Mouse (Mus musculus): ENCODE measurements around the gene Ttll5.

Ttll5 gene

DNA sequence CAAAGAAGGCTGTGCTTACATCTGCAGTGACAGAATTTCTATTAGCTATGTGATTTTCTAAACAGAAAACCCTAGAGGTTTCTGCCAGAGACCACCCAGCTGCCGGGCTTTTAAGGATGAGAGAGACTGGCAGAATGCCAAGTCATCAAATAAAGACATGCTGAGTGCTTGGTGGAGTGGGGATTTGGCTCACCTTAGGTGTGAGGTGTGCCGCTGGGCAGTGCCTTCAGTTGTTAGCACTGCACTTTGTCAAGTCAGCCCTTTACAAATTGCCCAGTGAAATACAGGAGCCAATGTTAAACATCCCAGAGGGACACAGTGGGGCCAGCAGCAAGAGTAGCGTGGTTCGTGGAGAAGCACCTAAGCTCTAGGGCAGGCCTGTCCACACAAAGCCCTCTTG is 65.6 kb downstream of the Ttll5 start:
- in situ Hi-C loops (cut with MboI; ENCODE audit: low pct_unique_long_range_greater_than_20kb in 1 of 2, low sequenced_read_pairs in 2 of 2, unreplicated experiment in 1 of 2): no loop called here

DNA sequence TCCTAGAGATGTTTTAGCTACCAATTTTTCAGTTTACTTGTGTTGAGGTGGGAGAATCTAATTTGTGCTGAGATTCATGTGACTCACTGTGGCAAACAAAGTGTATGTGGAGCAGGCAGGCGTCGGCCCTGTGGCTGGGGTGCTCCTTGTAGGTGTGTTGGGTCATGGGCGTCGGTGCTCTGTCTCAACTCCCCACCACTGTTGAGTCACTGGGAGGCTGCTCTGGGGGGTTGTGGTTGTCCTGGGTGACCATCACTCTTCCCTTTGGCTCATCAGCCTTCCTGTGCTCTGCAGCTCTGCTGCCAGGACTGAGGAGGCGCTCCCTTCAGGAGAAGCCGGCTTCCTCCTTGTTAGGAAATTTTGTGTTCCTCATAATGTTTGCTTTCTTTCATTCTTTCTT is 79.5 kb downstream of the Ttll5 start:
- in situ Hi-C loops (cut with MboI; ENCODE audit: low pct_unique_long_range_greater_than_20kb in 1 of 2, low sequenced_read_pairs in 2 of 2, unreplicated experiment in 1 of 2): no loop called here

DNA sequence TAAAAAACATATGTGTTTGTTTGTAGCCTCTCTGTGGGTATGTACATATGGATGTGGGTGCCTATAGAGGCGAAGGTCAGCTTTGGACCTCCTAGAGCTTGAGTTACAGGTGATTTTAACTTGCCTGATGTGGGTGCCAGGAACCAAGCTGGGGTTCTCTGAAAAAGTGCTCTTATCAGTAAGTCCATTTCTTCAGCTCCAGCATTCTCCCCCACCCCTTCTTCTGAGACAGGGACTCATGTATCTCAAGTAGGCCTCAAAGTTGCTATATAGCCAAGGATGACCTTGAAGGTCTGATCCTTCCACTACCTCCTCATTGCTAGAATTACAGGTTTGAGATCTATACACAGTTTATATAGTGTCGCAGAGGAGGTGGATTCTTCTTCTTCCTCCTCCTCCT is 81.2 kb downstream of the Ttll5 start:
- in situ Hi-C loops (cut with MboI; ENCODE audit: low pct_unique_long_range_greater_than_20kb in 1 of 2, low sequenced_read_pairs in 2 of 2, unreplicated experiment in 1 of 2): no loop called here

- in situ Hi-C loops (cut with MboI; ENCODE audit: low pct_unique_long_range_greater_than_20kb in 1 of 2, low sequenced_read_pairs in 2 of 2, unreplicated experiment in 1 of 2): no loop called here
Measured at GRCm38 (mm10) chr12:85907896-85908295, 83.4 kb downstream of the Ttll5 start.

GRCm38 (mm10) chr12:85910811-85911210 is 86.4 kb downstream of the Ttll5 start:
- in situ Hi-C loops (cut with MboI; ENCODE audit: low pct_unique_long_range_greater_than_20kb in 1 of 2, low sequenced_read_pairs in 2 of 2, unreplicated experiment in 1 of 2): no loop called here

GRCm38 (mm10) chr12:85912712-85913504 is 88.4 kb downstream of the Ttll5 start:
- in situ Hi-C loops (cut with MboI; ENCODE audit: low pct_unique_long_range_greater_than_20kb in 1 of 2, low sequenced_read_pairs in 2 of 2, unreplicated experiment in 1 of 2): no loop called here

DNA sequence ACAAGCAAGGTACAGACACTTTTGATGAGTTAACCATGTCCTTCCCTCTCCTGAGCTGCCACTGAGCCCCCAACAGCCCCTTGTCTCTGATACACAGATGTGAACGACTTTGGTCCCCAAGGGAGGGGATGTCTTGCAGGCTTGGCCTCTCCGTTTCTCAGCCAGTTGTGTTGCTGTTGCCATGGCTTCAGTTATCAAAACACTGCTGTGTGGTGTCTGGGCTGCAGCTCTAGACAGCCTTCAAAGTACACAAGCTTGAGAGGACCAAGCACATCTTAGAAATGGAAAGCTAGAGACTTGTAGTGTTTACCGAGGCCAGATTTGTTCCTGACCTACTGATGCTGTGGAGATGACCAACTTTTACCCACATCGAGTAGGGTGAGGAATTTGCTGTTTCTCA is 102.4 kb downstream of the Ttll5 start:
- in situ Hi-C loops (cut with MboI; ENCODE audit: low pct_unique_long_range_greater_than_20kb in 1 of 2, low sequenced_read_pairs in 2 of 2, unreplicated experiment in 1 of 2): no loop called here

- in situ Hi-C loops (cut with MboI; ENCODE audit: low pct_unique_long_range_greater_than_20kb in 1 of 2, low sequenced_read_pairs in 2 of 2, unreplicated experiment in 1 of 2): no loop called here
Measured at GRCm38 (mm10) chr12:85928513-85928912, 104.1 kb downstream of the Ttll5 start.

DNA sequence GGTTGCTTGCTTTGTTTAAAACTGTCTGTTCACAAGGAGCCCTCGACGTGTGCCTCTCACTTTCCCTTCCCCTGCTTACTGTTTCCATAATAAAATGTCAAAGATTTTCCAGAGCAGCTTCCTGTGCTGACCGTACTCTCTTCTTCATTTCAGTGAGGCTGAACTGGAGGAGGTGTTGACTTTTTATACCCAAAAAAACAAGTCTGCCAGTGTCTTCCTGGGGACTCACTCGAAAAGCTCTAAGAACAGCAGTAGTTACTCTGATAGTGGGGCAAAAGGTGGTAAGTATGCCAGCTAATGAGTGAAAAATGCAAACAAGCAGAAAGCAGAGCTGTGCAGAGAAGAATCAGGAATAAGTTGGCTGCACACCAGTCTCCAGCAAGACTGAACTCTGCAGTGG is 105.3 kb downstream of the Ttll5 start:
- in situ Hi-C loops (cut with MboI; ENCODE audit: low pct_unique_long_range_greater_than_20kb in 1 of 2, low sequenced_read_pairs in 2 of 2, unreplicated experiment in 1 of 2): no loop called here

DNA sequence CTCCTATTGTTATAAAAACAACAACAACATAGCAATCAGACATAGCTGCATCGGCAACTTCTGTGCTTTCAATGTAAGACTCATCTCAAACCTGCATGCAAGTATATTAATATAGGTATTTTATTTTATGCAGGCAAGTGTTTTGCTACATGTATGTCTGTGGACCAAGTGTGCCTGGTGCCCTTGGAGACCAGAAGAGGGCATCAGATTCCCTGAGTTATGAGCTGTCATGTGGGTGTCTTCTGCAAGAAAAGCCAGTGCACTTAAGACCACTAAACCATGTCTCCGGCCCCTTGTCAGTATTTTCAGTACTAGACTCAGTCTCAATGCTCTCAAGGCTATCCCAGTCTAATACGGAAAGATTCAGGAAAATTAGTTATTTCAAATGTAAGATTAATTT is 106.3 kb downstream of the Ttll5 start:
- in situ Hi-C loops (cut with MboI; ENCODE audit: low pct_unique_long_range_greater_than_20kb in 1 of 2, low sequenced_read_pairs in 2 of 2, unreplicated experiment in 1 of 2): no loop called here

DNA sequence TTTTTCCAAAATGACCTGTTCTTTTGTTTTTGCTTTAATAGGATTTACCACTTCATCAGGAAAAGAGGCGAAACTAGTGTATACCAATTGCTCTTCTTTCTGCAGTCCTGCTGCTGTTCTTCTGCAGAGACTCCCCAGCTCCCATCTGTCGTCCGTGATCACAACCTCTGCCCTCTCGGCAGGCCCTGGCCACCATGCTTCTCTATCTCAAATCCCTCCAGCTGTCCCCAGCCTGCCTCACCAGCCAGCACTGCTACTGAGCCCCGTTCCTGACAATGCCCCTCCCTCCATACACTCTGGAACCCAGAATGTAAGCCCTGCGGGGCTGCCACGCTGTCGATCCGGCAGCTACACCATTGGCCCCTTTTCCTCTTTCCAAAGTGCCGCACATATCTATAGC is 108.8 kb downstream of the Ttll5 start:
- in situ Hi-C loops (cut with MboI; ENCODE audit: low pct_unique_long_range_greater_than_20kb in 1 of 2, low sequenced_read_pairs in 2 of 2, unreplicated experiment in 1 of 2): no loop called here

DNA sequence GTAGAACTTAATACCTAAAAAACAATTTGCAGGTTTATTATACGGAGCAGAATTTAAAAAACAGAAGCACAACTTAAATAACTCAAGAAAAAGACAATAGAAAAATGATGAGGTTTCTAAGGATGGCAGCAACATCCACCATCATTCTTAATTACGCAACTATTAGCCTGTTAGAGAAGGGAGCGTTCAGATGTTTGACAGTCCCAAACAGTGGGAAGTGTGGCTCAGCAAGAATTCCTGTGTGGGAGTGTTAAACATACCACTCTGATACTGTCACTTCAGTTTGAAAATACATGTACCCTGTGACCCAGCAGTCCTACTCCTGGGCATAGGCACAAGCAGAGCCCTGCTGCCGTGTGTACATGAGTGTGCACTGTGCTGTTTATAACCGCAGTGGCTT is 112.9 kb downstream of the Ttll5 start:
- in situ Hi-C loops (cut with MboI; ENCODE audit: low pct_unique_long_range_greater_than_20kb in 1 of 2, low sequenced_read_pairs in 2 of 2, unreplicated experiment in 1 of 2): no loop called here

- in situ Hi-C loops (cut with MboI; ENCODE audit: low pct_unique_long_range_greater_than_20kb in 1 of 2, low sequenced_read_pairs in 2 of 2, unreplicated experiment in 1 of 2): no loop called here
Measured at GRCm38 (mm10) chr12:85943456-85943855, 119.0 kb downstream of the Ttll5 start.

DNA sequence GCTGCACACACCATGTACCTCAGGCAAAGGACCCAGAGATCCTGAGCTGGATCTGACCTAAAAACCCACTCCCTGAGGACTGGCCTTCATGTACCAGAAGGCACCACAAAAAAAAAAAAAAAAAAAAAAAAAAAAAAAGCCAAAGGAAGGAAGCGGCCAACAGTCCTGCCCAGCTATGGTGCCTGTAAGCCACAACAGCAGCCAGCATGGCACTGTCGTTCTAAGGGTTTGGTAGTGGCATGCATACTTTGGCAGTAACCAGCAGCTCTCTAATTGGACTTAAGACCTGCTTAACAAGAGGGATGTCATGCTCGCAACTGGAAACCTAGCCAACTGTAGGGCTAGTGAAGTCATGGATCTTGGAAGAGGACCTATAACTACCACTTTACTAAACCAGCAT is 120.0 kb downstream of the Ttll5 start:
- in situ Hi-C loops (cut with MboI; ENCODE audit: low pct_unique_long_range_greater_than_20kb in 1 of 2, low sequenced_read_pairs in 2 of 2, unreplicated experiment in 1 of 2): no loop called here

DNA sequence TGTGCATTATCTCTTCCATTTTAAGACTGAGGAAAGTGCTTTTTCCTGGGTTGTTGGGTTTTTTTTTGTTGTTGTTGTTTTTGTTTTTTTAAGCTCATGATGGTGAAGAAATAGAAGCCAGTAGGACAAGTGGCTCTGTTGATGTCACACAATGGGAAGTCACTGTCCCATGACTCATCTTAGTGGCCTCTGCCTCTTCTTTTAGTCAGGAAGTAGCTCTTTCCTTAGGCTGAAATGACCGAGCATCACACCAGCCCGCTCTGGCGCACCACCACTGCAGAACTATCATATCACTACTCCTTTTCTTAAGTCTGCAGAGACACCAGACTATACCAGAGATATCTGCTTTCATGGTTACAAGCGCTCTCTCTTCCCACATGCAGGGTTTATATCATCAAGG is 122.7 kb downstream of the Ttll5 start:
- in situ Hi-C loops (cut with MboI; ENCODE audit: low pct_unique_long_range_greater_than_20kb in 1 of 2, low sequenced_read_pairs in 2 of 2, unreplicated experiment in 1 of 2): no loop called here

GRCm38 (mm10) chr12:85949667-85950066 is 125.2 kb downstream of the Ttll5 start:
- in situ Hi-C loops (cut with MboI; ENCODE audit: low pct_unique_long_range_greater_than_20kb in 1 of 2, low sequenced_read_pairs in 2 of 2, unreplicated experiment in 1 of 2): loop anchor here in 1 of 2 experiments (5.0 kb wide), 1 partner anchor 128 kb away; the partner anchor contains the start of gene Tgfb3

DNA sequence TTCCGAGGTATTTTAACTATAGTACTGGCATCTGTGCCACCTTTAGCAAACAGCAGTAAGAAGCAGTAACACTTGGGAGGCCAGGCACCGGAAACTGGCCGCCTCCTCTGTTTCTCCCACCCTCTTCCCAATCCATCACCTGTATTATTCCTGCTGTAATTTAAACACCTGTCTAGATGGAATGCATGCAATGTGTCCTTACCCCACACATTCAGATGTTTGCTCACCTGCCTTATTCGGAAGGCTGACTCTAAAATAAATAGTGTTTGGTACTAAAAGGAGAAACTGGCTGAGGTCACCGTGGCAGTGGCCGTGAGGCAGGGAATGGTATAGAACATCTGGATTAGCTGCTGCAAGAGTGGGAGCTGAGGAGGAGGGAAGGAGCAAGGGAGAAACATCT is 125.9 kb downstream of the Ttll5 start:
- in situ Hi-C loops (cut with MboI; ENCODE audit: low pct_unique_long_range_greater_than_20kb in 1 of 2, low sequenced_read_pairs in 2 of 2, unreplicated experiment in 1 of 2): loop anchor here in 1 of 2 experiments (5.0 kb wide), 1 partner anchor 127 kb away; the partner anchor contains the start of gene Tgfb3

DNA sequence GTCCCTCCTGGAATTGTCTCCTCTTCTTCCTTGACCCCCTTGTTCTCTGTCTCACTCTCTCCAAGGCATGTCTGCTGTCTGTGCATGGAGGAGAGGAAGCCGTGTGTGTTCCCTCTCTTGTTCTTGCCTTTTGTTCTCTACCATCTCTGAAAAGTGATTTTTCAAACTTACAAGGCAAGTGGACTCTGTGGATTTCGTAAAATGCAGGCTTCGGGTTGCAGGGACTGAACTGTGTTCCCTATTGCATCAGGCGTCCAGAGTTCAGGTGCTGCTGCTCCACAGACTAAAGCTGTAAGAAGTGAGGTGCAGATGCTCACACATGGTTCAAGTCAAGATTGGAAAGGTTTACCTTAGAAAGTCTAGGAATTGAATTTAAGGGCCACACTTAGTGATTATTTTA is 126.6 kb downstream of the Ttll5 start:
- in situ Hi-C loops (cut with MboI; ENCODE audit: low pct_unique_long_range_greater_than_20kb in 1 of 2, low sequenced_read_pairs in 2 of 2, unreplicated experiment in 1 of 2): loop anchor here in 1 of 2 experiments (5.0 kb wide), 1 partner anchor 126 kb away; the partner anchor contains the start of gene Tgfb3

DNA sequence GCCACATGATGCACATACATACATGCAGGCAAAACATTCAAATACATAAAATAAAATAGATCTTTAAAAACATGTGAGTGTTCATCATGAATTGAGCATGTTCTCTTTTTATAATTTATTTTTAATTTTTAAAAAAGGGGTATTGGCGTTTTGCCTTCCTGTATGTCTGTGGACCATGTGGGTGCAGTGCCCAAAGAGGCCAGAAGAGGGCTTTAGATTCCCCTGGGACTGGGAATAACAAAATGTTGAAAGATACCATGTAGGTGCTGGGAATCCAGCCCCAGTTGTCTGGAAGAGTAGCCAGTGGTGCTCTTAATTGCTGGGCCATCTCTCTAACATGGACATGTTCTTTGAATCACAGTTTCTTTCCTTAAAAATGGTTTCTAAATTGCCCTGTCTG is 127.4 kb downstream of the Ttll5 start:
- in situ Hi-C loops (cut with MboI; ENCODE audit: low pct_unique_long_range_greater_than_20kb in 1 of 2, low sequenced_read_pairs in 2 of 2, unreplicated experiment in 1 of 2): loop anchor here in 1 of 2 experiments (5.0 kb wide), 1 partner anchor 125 kb away; the partner anchor contains the start of gene Tgfb3

GRCm38 (mm10) chr12:85952349-85952748 is 127.9 kb downstream of the Ttll5 start:
- in situ Hi-C loops (cut with MboI; ENCODE audit: low pct_unique_long_range_greater_than_20kb in 1 of 2, low sequenced_read_pairs in 2 of 2, unreplicated experiment in 1 of 2): loop anchor here in 1 of 2 experiments (5.0 kb wide), 1 partner anchor 125 kb away; the partner anchor contains the start of gene Tgfb3

Data from mouse embryonic stem cell (cell line).